Mouse (Mus musculus) G1E (cell line): ENCODE results near the gene Mpig6b. TPM values are rescaled to one million over a fixed set of nuclear protein-coding genes. Genes with fewer than 3 reads are reported as not detected.

ENCODE experiments used
- ATAC-seq: 2 replicates; pipeline ENCODE4 v1.8.0; 2016; ENCODE audit warnings: mild to moderate bottlenecking; ENCODE audit not compliant: insufficient number of reproducible peaks, poor library complexity, low FRiP score, severe bottlenecking; ENCODE audit errors: extremely low read depth
- DNase-seq: peaks from one replicate; pipeline ENCODE4 v3.0.0; 2012; ENCODE audit warnings: low spot score
- H3K27me3 ChIP-seq: 2 replicates; pipeline ENCODE4 v1.6.1; 2012; ENCODE audit warnings: mild to moderate bottlenecking, low read length, inconsistent platforms; ENCODE audit not compliant: insufficient read depth
- H3K36me3 ChIP-seq: replicated peaks from 2 replicates; pipeline ENCODE3; 2012; ENCODE audit warnings: mild to moderate bottlenecking, inconsistent platforms
- H3K4me1 ChIP-seq: 2 replicates; pipeline ENCODE4 v1.6.1; 2012; ENCODE audit warnings: low read depth, low read length, inconsistent platforms, mixed read lengths; ENCODE audit not compliant: insufficient read depth
- H3K4me3 ChIP-seq: 2 replicates; pipeline ENCODE4 v1.5.1; 2012; ENCODE audit warnings: low read depth, mild to moderate bottlenecking, inconsistent platforms, low read length, moderate library complexity, mixed read lengths
- H3K9me3 ChIP-seq: replicated peaks from 2 replicates; pipeline ENCODE4 v1.6.1; 2012; ENCODE audit warnings: inconsistent platforms
- CTCF ChIP-seq: IDR thresholded peaks from 2 replicates; pipeline ENCODE4 v1.5.1; 2012; ENCODE audit warnings: low read depth, low read length, inconsistent platforms, mixed read lengths
- GATA1 ChIP-seq: IDR thresholded peaks from 2 replicates; pipeline ENCODE4 v1.6.1; 2012; ENCODE audit warnings: borderline replicate concordance, low read length, inconsistent platforms, mixed read lengths
- GATA2 ChIP-seq: IDR thresholded peaks from 2 replicates; pipeline ENCODE4 v1.6.1; 2012; ENCODE audit warnings: low read depth, low read length, inconsistent platforms, borderline replicate concordance
- POLR2AphosphoS5 ChIP-seq: IDR thresholded peaks from 2 replicates; pipeline ENCODE4 v1.6.1; 2012; ENCODE audit warnings: low read depth, low read length, inconsistent platforms; ENCODE audit not compliant: insufficient replicate concordance
- TAL1 ChIP-seq: conservative IDR thresholded peaks from 2 replicates; pipeline ENCODE4 v1.6.1; 2012; ENCODE audit warnings: low read depth, low read length, inconsistent platforms, mixed read lengths
- polyA plus RNA-seq: library from polyadenylated mRNA; stranded (reverse); fragments of >175 nt; gene quantifications from 2 replicates; pipeline ENCODE4 v1.2.3, GENCODE M21; 2012
- total RNA-seq, 2 experiments: library from RNA; stranded (forward) in 1 of 2; stranded (reverse) in 1 of 2; fragments of 200-1000 nt in 1 of 2; fragments of >200 nt in 1 of 2; fragmentation: Nextera tagmentation in 1 of 2; gene quantifications; 2 replicates each; pipeline ENCODE4 v1.2.3; 2014 to 2017

The Mpig6b gene
- total and polyA plus RNA-seq, 3 experiments = not detected

- Histone ChIP-seq H3K9me3 (no peaks in the 10 kb centered on the region), H3K36me3 (peaks cover 36% of the 10 kb centered on the region), H3K4me1 (peaks cover 51% of the 10 kb centered on the region), H3K4me3 (no peak overlapping the region; the same call in 1 of the 2 replicates), H3K27me3 (peaks cover 47% of the 10 kb centered on the region)
- DNase-seq (no peak), ATAC-seq (no peak)
- TF ChIP-seq TAL1 (no peak), POLR2AphosphoS5 (no peak), CTCF (no peak), GATA1 (no peak), GATA2 (no peak)
These were observed 1.6 kb downstream of the Mpig6b start for GRCm38 (mm10) chr17:35064378-35064877.

GRCm38 (mm10) chr17:35063466-35063865, 2.5 kb downstream of the Mpig6b start:
- TF ChIP-seq GATA1 (no peak), CTCF (no peak), TAL1 (no peak), POLR2AphosphoS5 (no peak), GATA2 (no peak)

GRCm38 (mm10) chr17:35061299-35061698, 4.7 kb downstream of the Mpig6b start:
- peaks cover 62% of the 10 kb centered on the region for H3K36me3 ChIP-seq
- DNase-seq = no peak
- H3K27me3 ChIP-seq = peaks cover 18% of the 10 kb centered on the region
- no peak overlapping the region for H3K4me3 ChIP-seq
- no peaks in the 10 kb centered on the region for H3K9me3 ChIP-seq
- peaks cover 68% of the 10 kb centered on the region for H3K4me1 ChIP-seq
- TF ChIP-seq GATA2 (no peak), GATA1 (no peak), CTCF (no peak), POLR2AphosphoS5 (no peak), TAL1 (no peak)
- no peak for ATAC-seq

More at GRCm38 (mm10) chr17:35063466-35063865, 2.5 kb downstream of the Mpig6b start:
- Histone ChIP-seq H3K4me1 (peaks cover 57% of the 10 kb centered on the region), H3K36me3 (peaks cover 41% of the 10 kb centered on the region), H3K4me3 (no peak overlapping the region), H3K27me3 (peaks cover 37% of the 10 kb centered on the region), H3K9me3 (no peaks in the 10 kb centered on the region)
- ATAC-seq (no peak), DNase-seq (no peak)

- ATAC-seq (no peak), DNase-seq (no peak)
- no peak for TF ChIP-seq GATA2
- no peak for TF ChIP-seq TAL1
- no peak for TF ChIP-seq CTCF
- no peak for TF ChIP-seq POLR2AphosphoS5
- no peak for TF ChIP-seq GATA1
- Histone ChIP-seq H3K9me3 (no peaks in the 10 kb centered on the region), H3K36me3 (peaks cover 66% of the 10 kb centered on the region), H3K4me1 (peaks cover 70% of the 10 kb centered on the region), H3K4me3 (peak overlapping the region; percentile 76; the same call in 1 of the 2 replicates), H3K27me3 (peaks cover 13% of the 10 kb centered on the region)
These were observed 5.2 kb downstream of the Mpig6b start for GRCm38 (mm10) chr17:35060737-35061297.

- peaks cover 6% of the 10 kb centered on the region for H3K27me3 ChIP-seq
- H3K36me3 ChIP-seq = peaks cover 74% of the 10 kb centered on the region
- DNase-seq (no peak), ATAC-seq (no peak)
- peaks cover 69% of the 10 kb centered on the region for H3K4me1 ChIP-seq
- no peaks in the 10 kb centered on the region for H3K9me3 ChIP-seq
- peak overlapping the region; percentile 76 for H3K4me3 ChIP-seq
- TF ChIP-seq POLR2AphosphoS5 (no peak), TAL1 (no peak), CTCF (no peak), GATA2 (no peak), GATA1 (no peak)
These were observed 5.9 kb downstream of the Mpig6b start for GRCm38 (mm10) chr17:35060071-35060470.
